Mouse (Mus musculus): ENCODE data around the gene Pkp4. TPM values are rescaled to one million over a fixed set of nuclear protein-coding genes. Genes with fewer than 3 reads are reported as not detected.

Pkp4 gene
- total and polyA plus RNA-seq, 3 experiments = not detected

DNA sequence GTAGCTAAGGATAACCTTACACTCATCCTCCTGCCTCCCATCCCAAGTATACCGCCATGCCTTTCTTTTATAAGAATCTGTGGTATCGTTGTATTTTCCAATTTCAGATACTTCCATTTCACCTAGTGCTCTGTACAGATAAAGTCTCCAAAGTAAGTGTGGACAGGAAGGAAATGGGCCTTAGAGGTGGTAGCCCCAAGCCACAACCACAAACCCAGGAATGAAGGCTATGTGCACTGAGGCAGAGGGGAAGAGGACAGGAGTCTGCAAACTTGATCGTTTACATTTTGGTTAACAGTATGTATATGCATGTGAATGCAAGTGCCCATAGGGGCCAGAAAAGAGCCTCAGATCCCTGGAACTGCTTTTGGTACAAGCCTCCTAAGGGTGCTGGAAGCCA, 139.2 kb downstream of the Pkp4 start:
- Histone ChIP-seq H3K27ac (ENCODE audit: control insufficient read depth, low read depth, low read length) (no peak overlapping the region), H3K4me3 (ENCODE audit: control insufficient read depth in 1 of 2, insufficient read depth in 1 of 2, low read depth in 2 of 2, low read length in 2 of 2) (no peak overlapping the region), H3K4me1 (ENCODE audit: control insufficient read depth in 1 of 2, insufficient read depth in 2 of 2, low read length in 2 of 2) (no peaks in the 10 kb centered on the region), H3K9ac (ENCODE audit: control insufficient read depth, low read depth, low read length, poor library complexity, severe bottlenecking) (no peak overlapping the region), H3K36me3 (ENCODE audit: control insufficient read depth in 1 of 2, insufficient read depth in 2 of 2, low read length in 2 of 2) (no peaks in the 10 kb centered on the region), H3K27me3 (ENCODE audit: control insufficient read depth in 1 of 2, insufficient read depth in 2 of 2, low read length in 2 of 2) (no peaks in the 10 kb centered on the region), H3K9me3 (replicated peaks; ENCODE audit: insufficient read depth, low read length) (no peaks in the 10 kb centered on the region), H3K79me2 (ENCODE audit: control insufficient read depth, insufficient read depth, low read length, poor library complexity) (no peaks in the 10 kb centered on the region)
- DNase-seq (ENCODE audit: low read depth, low spot score) = no peak
- no peak for TF ChIP-seq ETS1 (IDR thresholded peaks at IDR 0.05; ENCODE audit: low read depth, low read length)
- no peak for TF ChIP-seq JUND (IDR thresholded peaks at IDR 0.05; ENCODE audit: low read depth, low read length)
- no peak for TF ChIP-seq E2F4 (IDR thresholded peaks at IDR 0.05; ENCODE audit: borderline replicate concordance, low read depth, low read length)
- no peak for TF ChIP-seq KAT2A (conservative IDR thresholded peaks at IDR 0.05; ENCODE audit: low read depth, low read length)
- TF ChIP-seq NELFE (IDR thresholded peaks at IDR 0.05; ENCODE audit: low read depth, low read length) = no peak
- TF ChIP-seq MYC (IDR thresholded peaks at IDR 0.05; ENCODE audit: low read depth, low read length) = no peak
- no peak for TF ChIP-seq RCOR1 (IDR thresholded peaks at IDR 0.05; ENCODE audit: low read depth, low read length)
- TF ChIP-seq HCFC1 (IDR thresholded peaks at IDR 0.05; ENCODE audit: low read depth, low read length) = no peak
- TF ChIP-seq CHD1 (IDR thresholded peaks at IDR 0.05; ENCODE audit: low read depth, low read length) = no peak
- no peak for TF ChIP-seq POLR2AphosphoS5 (IDR thresholded peaks at IDR 0.05; ENCODE audit: borderline replicate concordance, low read depth, low read length)
- no peak for TF ChIP-seq BHLHE40 (IDR thresholded peaks at IDR 0.05; ENCODE audit: borderline replicate concordance, low read depth, low read length)
- no peak for TF ChIP-seq ZKSCAN1 (IDR thresholded peaks at IDR 0.05; ENCODE audit: low read depth, low read length)
- TF ChIP-seq EP300 (IDR thresholded peaks at IDR 0.05; ENCODE audit: low read depth in 1 of 2, low read length in 2 of 2) = no peak
- TF ChIP-seq USF1 (IDR thresholded peaks at IDR 0.05; ENCODE audit: low read depth, low read length) = no peak
- no peak for TF ChIP-seq MXI1 (IDR thresholded peaks at IDR 0.05; ENCODE audit: low read depth, low read length)

GRCm38 (mm10) chr2:59301671-59302070, 141.0 kb downstream of the Pkp4 start:
- H3K4me1 ChIP-seq (ENCODE audit: control insufficient read depth in 1 of 2, insufficient read depth in 2 of 2, low read length in 2 of 2) = no peaks in the 10 kb centered on the region
- H3K27me3 ChIP-seq (ENCODE audit: control insufficient read depth in 1 of 2, insufficient read depth in 2 of 2, low read length in 2 of 2) = no peaks in the 10 kb centered on the region
- H3K79me2 ChIP-seq (ENCODE audit: control insufficient read depth, insufficient read depth, low read length, poor library complexity) = no peaks in the 10 kb centered on the region
- H3K27ac ChIP-seq (ENCODE audit: control insufficient read depth, low read depth, low read length) = no peak overlapping the region
- H3K4me3 ChIP-seq (ENCODE audit: control insufficient read depth in 1 of 2, insufficient read depth in 1 of 2, low read depth in 2 of 2, low read length in 2 of 2) = no peak overlapping the region
- no peaks in the 10 kb centered on the region for H3K36me3 ChIP-seq (ENCODE audit: control insufficient read depth in 1 of 2, insufficient read depth in 2 of 2, low read length in 2 of 2)
- H3K9ac ChIP-seq (ENCODE audit: control insufficient read depth, low read depth, low read length, poor library complexity, severe bottlenecking) = no peak overlapping the region
- TF ChIP-seq CHD2 (IDR thresholded peaks at IDR 0.05; ENCODE audit: low read length) = no peak
- no peak for TF ChIP-seq NRF1 (IDR thresholded peaks at IDR 0.05; ENCODE audit: insufficient read depth, low read depth, low read length, poor library complexity, severe bottlenecking)
- no peak for TF ChIP-seq ZNF384 (IDR thresholded peaks at IDR 0.05; ENCODE audit: low read depth, low read length)
- TF ChIP-seq NELFE (IDR thresholded peaks at IDR 0.05; ENCODE audit: low read depth, low read length) = no peak
- no peak for TF ChIP-seq BHLHE40 (IDR thresholded peaks at IDR 0.05; ENCODE audit: borderline replicate concordance, low read depth, low read length)
- TF ChIP-seq TBP (IDR thresholded peaks at IDR 0.05; ENCODE audit: low read depth, low read length) = no peak
- TF ChIP-seq EP300 (IDR thresholded peaks at IDR 0.05; ENCODE audit: low read depth in 1 of 2, low read length in 2 of 2) = no peak
- TF ChIP-seq JUND (IDR thresholded peaks at IDR 0.05; ENCODE audit: low read depth, low read length) = no peak
- no peak for TF ChIP-seq GABPA (IDR thresholded peaks at IDR 0.05; ENCODE audit: low read depth, low read length)
- TF ChIP-seq SMC3 (IDR thresholded peaks at IDR 0.05; ENCODE audit: low read depth, low read length) = no peak
- TF ChIP-seq MAFK (IDR thresholded peaks at IDR 0.05; ENCODE audit: borderline replicate concordance, low read depth, low read length) = no peak
- no peak for TF ChIP-seq MYB (IDR thresholded peaks at IDR 0.05; ENCODE audit: low read depth, low read length)
- TF ChIP-seq USF1 (IDR thresholded peaks at IDR 0.05; ENCODE audit: low read depth, low read length) = no peak
- no peak for TF ChIP-seq MAZ (IDR thresholded peaks at IDR 0.05; ENCODE audit: low read depth, low read length)
- TF ChIP-seq POLR2A (IDR thresholded peaks at IDR 0.05; ENCODE audit: control insufficient read depth in 1 of 2, insufficient read depth in 1 of 2, low read depth in 1 of 2, low read length in 2 of 2, poor library complexity in 1 of 2) = no peak
- TF ChIP-seq ZC3H11A (IDR thresholded peaks at IDR 0.05; ENCODE audit: low read depth, low read length) = no peak
- TF ChIP-seq E2F4 (IDR thresholded peaks at IDR 0.05; ENCODE audit: borderline replicate concordance, low read depth, low read length) = no peak
- TF ChIP-seq ETS1 (IDR thresholded peaks at IDR 0.05; ENCODE audit: low read depth, low read length) = no peak
- no peak for TF ChIP-seq KAT2A (conservative IDR thresholded peaks at IDR 0.05; ENCODE audit: low read depth, low read length)
- DNase-seq (ENCODE audit: low read depth, low spot score) = no peak
- no peaks in the 10 kb centered on the region for H3K9me3 ChIP-seq (replicated peaks; ENCODE audit: insufficient read depth, low read length)
